Mouse (Mus musculus) kidney, postnatal 10 days (tissue): Measurements from ENCODE around the gene Frat1.
A peak's percentile ranks its signal among the peaks of the same experiment; 100 is the strongest.

Source experiments
- DNase-seq: peaks from one replicate; pipeline ENCODE4 v3.0.0; 2021; ENCODE audit warnings: mixed read lengths

Gene Frat1

DNA sequence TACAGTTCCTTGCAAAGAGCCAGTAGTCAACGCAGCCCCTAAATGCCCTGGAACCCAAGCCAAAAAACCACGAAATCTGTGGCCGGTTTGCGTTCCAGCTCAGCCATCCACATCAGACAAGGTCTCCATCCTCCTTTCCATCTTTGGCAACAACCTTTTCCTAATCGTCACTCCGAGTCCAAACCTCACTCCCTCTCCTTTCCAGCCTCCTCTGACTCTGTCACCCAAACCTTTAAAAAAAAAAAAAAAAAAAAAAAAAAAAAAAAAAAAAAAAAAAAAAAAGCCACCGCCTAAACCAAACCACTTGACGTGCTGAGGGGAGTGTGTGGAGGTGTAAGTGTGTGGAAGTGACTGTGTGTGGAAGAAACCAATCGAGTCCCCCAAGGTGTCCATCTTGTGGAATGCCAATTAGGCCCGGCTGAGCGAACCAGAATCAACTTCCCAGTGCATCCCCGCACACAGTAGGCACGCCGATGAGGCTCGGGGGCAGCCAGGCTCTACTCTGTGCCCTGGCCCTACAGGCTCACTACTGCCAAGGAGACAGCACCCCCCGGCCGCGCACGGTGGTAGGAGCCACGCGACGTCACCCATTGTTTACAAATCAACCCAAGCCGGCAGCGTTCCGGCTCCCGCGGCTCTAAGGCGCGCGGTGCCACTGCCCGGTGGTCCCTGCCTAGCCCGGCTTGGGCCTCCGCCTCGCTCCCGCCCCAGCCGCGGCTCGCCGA, at the start of gene Frat1:
Gene Frat1 (plus strand): TSS at position 590 of the 725 bp plus-strand sequence.
- peak; percentile 90 for DNase-seq

DNA sequence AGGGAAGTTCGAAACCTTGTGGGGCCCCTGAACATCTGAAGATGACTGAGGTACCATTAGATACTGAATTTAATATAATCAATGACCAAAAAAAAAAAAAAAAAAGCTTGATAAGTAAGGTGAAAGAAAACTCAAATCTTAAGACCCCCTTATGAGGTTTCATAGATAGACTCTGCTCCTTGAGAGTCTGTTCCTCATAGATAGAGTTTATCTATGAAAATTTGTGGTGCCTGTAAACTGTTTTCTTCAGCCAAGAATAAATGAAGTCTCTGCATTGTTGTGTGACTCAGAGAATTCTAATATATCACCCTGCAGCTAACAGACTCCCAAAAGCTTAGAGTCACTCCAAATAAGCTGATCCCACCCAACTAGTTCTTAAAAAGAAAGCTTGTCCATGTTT, 42.9 kb upstream of the Frat1 start:
- no peak for DNase-seq

DNA sequence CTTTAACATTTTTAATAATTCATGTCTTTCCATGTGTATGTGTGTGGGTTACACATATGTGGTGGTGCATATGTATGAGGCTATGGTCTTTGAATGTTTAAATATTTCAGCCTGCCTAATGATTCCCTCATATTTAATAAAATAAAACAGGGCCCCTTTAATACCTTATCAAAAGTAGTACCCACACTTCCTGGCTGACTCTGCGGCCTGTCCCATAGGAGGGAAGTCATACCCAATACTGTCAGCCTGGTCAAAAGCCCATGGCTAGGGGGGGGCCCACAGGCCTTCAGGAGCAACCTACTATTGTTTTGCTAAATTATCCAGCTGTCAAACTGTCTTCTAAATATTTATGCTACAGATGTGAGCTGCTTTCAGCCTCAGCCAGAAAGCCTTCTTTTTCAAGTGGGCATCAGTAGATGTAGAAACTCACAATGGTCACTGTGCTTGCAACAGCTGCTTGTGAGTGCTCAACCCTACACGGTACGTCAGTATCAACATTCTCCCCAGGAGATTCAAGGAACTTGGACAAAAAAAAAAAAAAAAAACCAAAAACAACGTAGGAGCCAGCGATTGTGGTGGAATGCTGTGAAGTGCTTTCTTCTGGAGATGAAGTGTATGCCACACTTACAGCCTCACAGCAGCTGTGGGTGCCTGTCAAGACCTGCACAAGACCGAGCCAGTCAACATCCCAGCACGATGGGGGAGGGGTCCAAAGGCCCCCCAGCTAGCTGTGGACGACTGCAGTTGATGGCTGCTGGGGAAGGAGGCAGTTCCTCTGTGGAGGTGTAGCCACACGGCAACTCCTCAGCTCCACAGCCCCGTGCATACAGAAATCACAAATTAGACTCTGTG, 40.4 kb upstream of the Frat1 start:
- no peak for DNase-seq

DNA sequence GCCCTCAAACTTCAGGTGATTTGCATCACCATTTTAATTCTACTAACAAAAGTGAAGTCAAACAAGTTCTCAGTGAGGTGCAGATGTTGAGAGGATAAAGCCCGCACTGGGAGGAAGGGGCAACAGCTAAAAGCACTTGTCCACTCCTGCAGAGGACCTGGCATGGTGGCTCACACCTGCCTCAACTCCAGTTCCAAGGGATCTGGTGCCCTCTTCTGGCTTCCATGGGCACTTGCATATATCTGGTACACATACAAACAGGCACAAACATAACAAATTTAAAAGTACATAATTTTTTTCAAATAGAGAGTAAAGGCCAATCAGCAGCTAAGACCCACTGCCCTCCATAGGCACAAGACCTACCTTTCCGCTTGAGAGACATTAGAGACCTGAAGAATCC, 38.4 kb upstream of the Frat1 start:
- no peak for DNase-seq

GRCm38 (mm10) chr19:41792934-41793486, 36.8 kb upstream of the Frat1 start:
- DNase-seq = no peak

DNA sequence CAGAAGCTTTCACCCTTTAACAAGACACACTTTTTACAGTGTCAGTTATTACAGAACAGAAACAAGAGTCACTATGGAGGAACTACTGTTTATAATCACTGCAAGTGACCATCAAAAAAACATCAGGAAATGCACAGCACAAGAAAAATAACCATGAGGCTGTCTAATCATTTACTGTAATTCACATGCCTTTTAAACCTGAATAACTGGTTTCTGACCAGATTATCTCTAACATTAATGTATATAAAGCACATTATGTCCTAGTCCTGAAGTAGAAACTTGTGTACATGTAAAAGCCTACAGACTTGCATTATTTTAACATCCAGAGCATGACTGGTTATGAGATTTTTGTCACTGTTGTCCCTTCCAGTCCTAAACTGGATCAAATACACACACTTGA, 35.8 kb upstream of the Frat1 start:
- no peak for DNase-seq

DNA sequence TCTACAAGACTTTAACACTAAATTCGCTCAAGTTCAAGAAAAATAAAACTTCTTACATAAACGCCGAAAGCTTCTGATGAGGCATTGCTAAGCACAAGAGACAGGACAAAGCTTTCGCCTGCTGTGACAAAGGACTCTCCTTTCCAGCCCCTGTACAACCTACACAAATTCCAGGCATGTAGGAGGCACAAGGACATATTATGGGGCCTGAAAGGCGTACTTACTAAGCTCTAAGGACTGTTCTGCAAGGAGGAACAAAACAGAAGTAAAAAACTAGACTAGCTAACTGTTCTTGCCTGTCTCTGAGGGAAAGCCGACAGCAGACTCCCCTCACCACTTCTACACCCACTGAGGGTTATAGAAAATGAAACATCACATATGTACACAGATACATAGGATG, 34.9 kb upstream of the Frat1 start:
- DNase-seq = no peak

- no peak for DNase-seq
These were observed 33.5 kb upstream of the Frat1 start for GRCm38 (mm10) chr19:41796148-41796760.

DNA sequence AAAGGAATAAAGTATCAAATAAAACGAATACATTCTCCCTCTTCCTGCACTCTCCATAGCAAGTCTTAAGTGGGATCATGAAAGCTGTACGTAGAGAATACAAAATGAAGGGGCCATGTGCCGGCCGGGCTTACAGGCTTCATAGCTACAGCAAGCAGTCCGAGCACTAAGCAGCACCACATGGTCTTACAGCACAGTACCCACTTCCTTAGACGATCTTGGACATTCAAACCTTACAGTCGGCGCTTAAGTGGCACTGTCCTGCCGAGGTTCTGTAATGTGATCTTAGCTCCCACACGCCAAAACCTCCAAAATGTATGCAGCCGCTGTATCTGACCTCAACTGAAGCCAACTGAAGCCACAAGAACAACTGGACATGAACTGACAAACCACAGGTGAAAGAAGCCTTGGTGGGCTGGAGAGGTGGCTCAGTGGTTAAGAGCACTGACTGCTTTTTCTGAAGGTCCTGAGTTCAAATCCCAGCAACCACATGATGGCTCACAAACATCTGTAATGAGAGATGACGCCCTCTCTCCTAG, 32.9 kb upstream of the Frat1 start:
- no peak for DNase-seq

DNA sequence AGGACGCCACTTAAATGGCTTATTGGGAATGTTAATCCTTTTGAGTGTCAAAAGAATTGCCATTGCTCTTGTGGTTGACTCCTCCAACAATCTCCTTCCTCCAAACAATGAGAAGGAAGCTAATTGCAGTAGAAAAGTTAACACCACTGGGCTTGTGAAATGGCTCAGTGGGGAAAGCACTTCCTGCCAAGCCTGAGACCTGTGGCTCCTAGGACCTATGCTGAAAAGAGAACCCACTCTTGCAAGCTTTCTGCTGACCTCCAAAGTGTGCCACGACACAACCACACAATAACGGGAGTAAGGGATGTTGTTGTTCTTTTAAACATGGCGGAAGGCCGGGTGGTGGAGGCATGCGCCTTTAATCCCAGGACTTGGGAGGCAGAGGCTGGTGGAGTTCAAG, 32.2 kb upstream of the Frat1 start:
- no peak for DNase-seq

- DNase-seq = no peak
These were observed 29.3 kb upstream of the Frat1 start for GRCm38 (mm10) chr19:41800451-41800850.

GRCm38 (mm10) chr19:41800986-41801741, 28.6 kb upstream of the Frat1 start:
- DNase-seq = no peak

- peak; percentile 94 for DNase-seq
These were observed 27.9 kb upstream of the Frat1 start, which contains the start of gene Arhgap19 for GRCm38 (mm10) chr19:41801742-41802369. Gene Arhgap19, minus strand, starts transcription at chr19:41802047.

DNA sequence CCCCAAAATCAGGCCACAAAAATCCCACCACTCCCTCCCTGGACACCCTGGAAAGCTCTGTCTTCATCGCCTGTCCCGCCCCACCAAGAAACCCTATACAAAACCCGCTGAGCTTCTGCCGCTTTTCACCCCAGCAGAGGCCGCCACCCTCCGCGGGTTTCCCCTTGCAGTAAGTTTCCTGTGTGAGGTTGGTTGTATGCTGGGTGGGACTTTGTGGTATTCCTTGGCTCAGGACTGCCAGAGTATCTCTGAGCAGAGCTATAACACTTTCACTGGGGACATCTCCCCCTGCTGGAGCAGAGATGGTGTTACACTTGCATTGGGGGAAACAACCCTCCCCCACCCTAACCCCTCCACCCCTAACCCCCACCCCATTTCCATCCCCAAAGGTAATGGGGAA, 26.4 kb upstream of the Frat1 start:
- peak; percentile 28 for DNase-seq

GRCm38 (mm10) chr19:41805831-41806230, 23.9 kb upstream of the Frat1 start:
- no peak for DNase-seq

- DNase-seq = no peak
These were observed 22.3 kb upstream of the Frat1 start for GRCm38 (mm10) chr19:41807497-41807896.

- DNase-seq = no peak
These were observed 21.6 kb upstream of the Frat1 start for GRCm38 (mm10) chr19:41808104-41808634.

- no peak for DNase-seq
These were observed 19.7 kb upstream of the Frat1 start for GRCm38 (mm10) chr19:41810074-41810473.

GRCm38 (mm10) chr19:41812525-41812924, 17.2 kb upstream of the Frat1 start:
- no peak for DNase-seq

- no peak for DNase-seq
These were observed 16.4 kb upstream of the Frat1 start for GRCm38 (mm10) chr19:41813374-41813773.

DNA sequence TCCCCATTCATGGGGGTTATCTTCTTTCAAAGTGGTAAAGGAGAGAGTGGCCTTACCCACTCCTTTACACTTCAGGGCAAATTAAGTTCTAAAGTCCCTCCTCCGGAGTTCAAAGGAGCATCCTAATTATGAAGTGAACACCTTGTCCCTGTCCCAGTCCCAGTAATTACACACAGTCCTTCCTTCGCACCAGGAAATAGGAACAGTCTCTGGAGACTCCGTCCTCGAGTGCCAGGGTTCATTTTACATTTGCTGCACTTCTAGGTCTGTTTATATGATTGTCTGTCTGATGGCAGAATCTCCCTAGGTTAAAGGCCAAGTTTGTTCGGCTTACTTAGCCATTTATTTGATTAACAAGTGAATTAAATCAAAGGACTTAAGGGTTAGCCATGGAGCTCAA, 13.4 kb upstream of the Frat1 start:
- no peak for DNase-seq

- DNase-seq = no peak
These were observed 12.9 kb upstream of the Frat1 start for GRCm38 (mm10) chr19:41816915-41817314.
